Mouse (Mus musculus): Measurements from ENCODE around the gene Gm7980. TPM values are rescaled to one million over a fixed set of nuclear protein-coding genes. Genes with fewer than 3 reads are reported as not detected.

Gene Gm7980
- total RNA-seq (2023; ENCODE audit: inconsistent age) = not detected in 4 replicates

DNA sequence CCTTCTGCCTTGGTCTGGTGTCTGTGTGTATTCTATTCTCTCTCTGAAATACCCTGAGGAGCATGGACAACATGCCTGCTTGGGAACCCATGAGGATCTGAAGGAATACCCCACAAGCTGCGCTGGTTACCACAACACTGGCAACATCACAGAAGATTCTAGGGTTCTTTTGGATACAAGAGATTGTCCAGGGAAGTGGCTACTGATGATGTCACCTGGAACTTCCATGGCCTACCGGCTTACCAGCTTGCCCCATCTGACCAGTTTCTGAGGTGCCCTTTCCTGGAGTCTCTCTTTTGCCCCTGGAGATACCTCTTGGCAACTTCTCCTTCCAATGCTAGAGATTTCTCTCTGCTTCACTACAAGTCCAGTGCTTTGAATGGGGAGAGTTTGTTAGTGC is at the start of gene Gm7980:
Gene Gm7980 (minus strand): TSS at position 101 of the 400 bp plus-strand sequence.

DNA sequence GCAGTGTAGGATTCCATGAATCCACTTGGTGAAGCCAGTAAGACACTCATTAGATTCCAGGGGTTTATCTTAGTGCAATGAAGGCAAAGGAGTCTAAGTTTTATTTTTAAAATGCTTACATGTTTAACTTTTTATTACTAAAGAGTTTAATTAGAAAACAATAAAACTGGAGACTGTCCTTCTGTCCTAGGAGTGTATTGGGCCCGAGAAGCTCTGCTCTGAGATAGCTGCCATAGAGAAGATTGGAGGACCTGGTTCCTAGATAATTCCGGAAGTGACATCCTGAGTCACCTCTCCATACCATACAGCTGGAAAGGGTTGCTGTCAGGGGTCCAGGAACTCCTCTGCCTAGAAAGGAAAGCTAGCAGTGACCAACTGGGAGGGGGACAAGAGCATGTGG is 36.6 kb upstream of the Gm7980 start, which contains the start of gene 1700024B05Rik:
Gene 1700024B05Rik (plus strand): TSS at position 301 of the 400 bp plus-strand sequence.

DNA sequence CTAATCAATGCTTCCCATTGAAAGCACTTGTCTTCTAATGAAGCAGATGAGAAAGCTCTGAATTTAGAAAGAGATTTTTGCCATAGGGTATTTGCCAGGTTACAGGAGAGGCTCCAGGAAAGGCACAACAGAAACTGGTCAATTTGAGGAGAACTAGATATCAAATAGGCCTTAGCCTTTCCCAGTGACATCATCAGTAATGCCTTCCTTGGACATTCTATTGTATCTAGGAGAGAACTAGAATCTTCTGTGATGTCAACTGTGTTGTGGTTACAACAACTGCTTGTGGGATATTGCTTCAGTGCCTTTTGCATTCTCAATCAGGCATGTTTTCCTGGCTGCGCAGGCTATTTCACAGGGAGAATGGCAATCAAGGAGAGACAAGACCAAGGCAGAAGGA is 17.6 kb upstream of the Gm7980 start, which contains the start of gene 1700049E17Rik1:
Gene 1700049E17Rik1 (plus strand): TSS at position 301 of the 400 bp plus-strand sequence.

Other genes with a start within 250 kb of the Gm7980 start
- gene Gm8068, start 205.4 kb downstream of the Gm7980 start, total RNA-seq (2023; ENCODE audit: inconsistent age) = not detected in 4 replicates
- gene Gm7929, start 156.7 kb downstream of the Gm7980 start, total RNA-seq (2023; ENCODE audit: inconsistent age) = not detected in 4 replicates
- gene Gm47189, start 134.8 kb downstream of the Gm7980 start, total RNA-seq (2023; ENCODE audit: inconsistent age) = not detected in 4 replicates
- not detected in 4 replicates for gene 1700049E17Rik1, start 17.7 kb upstream of the Gm7980 start, total RNA-seq (2023; ENCODE audit: inconsistent age)
- gene 1700024B05Rik, start 36.7 kb upstream of the Gm7980 start, total RNA-seq (2023; ENCODE audit: inconsistent age) = not detected in 4 replicates
- gene Gm6401, start 60.6 kb upstream of the Gm7980 start, total RNA-seq (2023; ENCODE audit: inconsistent age) = not detected in 4 replicates
- gene Gm3543, start 76.0 kb upstream of the Gm7980 start, total RNA-seq (2023; ENCODE audit: inconsistent age) = not detected in 4 replicates
- not detected in 4 replicates for gene Gm7951, start 210.1 kb upstream of the Gm7980 start, total RNA-seq (2023; ENCODE audit: inconsistent age)

All from B cell, adult (primary cell).